Mouse (Mus musculus) ES-E14 (cell line): Measurements from ENCODE around the gene Tmem44. TPM values are rescaled to one million over a fixed set of nuclear protein-coding genes. Genes with fewer than 3 reads are reported as not detected.
A peak's percentile ranks its signal among the peaks of the same experiment; 100 is the strongest.

Source experiments
- DNase-seq: peaks from one replicate; pipeline ENCODE4 v3.0.0-alpha.2; 2013; ENCODE audit warnings: low read depth, low spot score
- H3K27ac ChIP-seq: 2 replicates; pipeline ENCODE4 v1.5.1; 2012; ENCODE audit warnings: low read depth, mild to moderate bottlenecking, low read length, moderate library complexity, mixed read lengths; ENCODE audit not compliant: poor library complexity, insufficient read depth, severe bottlenecking
- H3K36me3 ChIP-seq: 2 replicates; pipeline ENCODE4 v1.6.1; 2012; ENCODE audit warnings: mild to moderate bottlenecking, low read length, moderate library complexity, mixed read lengths; ENCODE audit not compliant: control insufficient read depth, poor library complexity, insufficient read depth, severe bottlenecking
- H3K4me1 ChIP-seq, 2 experiments: fragments of 150-350 bp in 1 of 2; sonication (generic) in 1 of 2; 2 replicates each; pipeline ENCODE4 v1.6.1; 2012; ENCODE audit warnings: low read length in 2 of 2, mild to moderate bottlenecking in 1 of 2, mixed read lengths in 1 of 2; ENCODE audit not compliant: control insufficient read depth in 2 of 2, insufficient read depth in 2 of 2, poor library complexity in 1 of 2
- H3K4me3 ChIP-seq, 2 experiments: fragments of 150-350 bp in 1 of 2; sonication (generic) in 1 of 2; 2 replicates each; pipeline ENCODE4 v1.5.1; 2012; ENCODE audit warnings: low read length in 2 of 2, low read depth in 1 of 2, mild to moderate bottlenecking in 1 of 2, mixed read lengths in 1 of 2; ENCODE audit not compliant: insufficient read depth in 1 of 2, poor library complexity in 1 of 2, severe bottlenecking in 1 of 2
- H3K9ac ChIP-seq: 2 replicates; pipeline ENCODE4 v1.6.1; 2012; ENCODE audit warnings: low read depth, mild to moderate bottlenecking, low read length, mixed read lengths; ENCODE audit not compliant: poor library complexity, insufficient read depth, severe bottlenecking
- H3K9me3 ChIP-seq: fragments of 150-350 bp; sonication (generic); 2 replicates; pipeline ENCODE4 v1.6.1; 2012; ENCODE audit warnings: low read depth, mild to moderate bottlenecking, low read length; ENCODE audit not compliant: control insufficient read depth, insufficient read depth
- CHD2 ChIP-seq: IDR thresholded peaks from 2 replicates; pipeline ENCODE4 v1.6.1; 2014; ENCODE audit warnings: mild to moderate bottlenecking, low read depth, low read length, inconsistent platforms
- HCFC1 ChIP-seq: IDR thresholded peaks from 2 replicates; pipeline ENCODE4 v1.6.1; 2012; ENCODE audit warnings: low read length, inconsistent platforms, borderline replicate concordance; ENCODE audit not compliant: insufficient read depth
- MAFK ChIP-seq: IDR thresholded peaks from 2 replicates; pipeline ENCODE4 v1.6.1; 2014; ENCODE audit warnings: mild to moderate bottlenecking, low read depth, low read length, inconsistent platforms; ENCODE audit not compliant: insufficient read depth
- ZC3H11A ChIP-seq: IDR thresholded peaks from 2 replicates; pipeline ENCODE4 v1.6.1; 2012; ENCODE audit warnings: low read depth, mild to moderate bottlenecking, inconsistent platforms, low read length, borderline replicate concordance
- ZNF384 ChIP-seq: IDR thresholded peaks from 2 replicates; pipeline ENCODE4 v1.6.1; 2012; ENCODE audit warnings: low read depth, low read length, inconsistent platforms
- in situ Hi-C, 2 experiments: fragments of 600-800 bp; cut with MboI; formaldehyde crosslinking; loops; one replicate each; pipeline ENCODE4 v1.15.1; 2025; ENCODE audit warnings: low sequenced_read_pairs in 2 of 2, inconsistent platforms in 1 of 2; ENCODE audit not compliant: unreplicated experiment in 2 of 2
- total RNA-seq: library from RNA; depleted of rRNA; stranded (reverse); fragments of 300-350 nt; gene quantifications from 2 replicates; pipeline ENCODE4 v1.2.3, GENCODE M21; 2012

The Tmem44 gene
- total RNA-seq, 1 experiment: 4.2 TPM

DNA sequence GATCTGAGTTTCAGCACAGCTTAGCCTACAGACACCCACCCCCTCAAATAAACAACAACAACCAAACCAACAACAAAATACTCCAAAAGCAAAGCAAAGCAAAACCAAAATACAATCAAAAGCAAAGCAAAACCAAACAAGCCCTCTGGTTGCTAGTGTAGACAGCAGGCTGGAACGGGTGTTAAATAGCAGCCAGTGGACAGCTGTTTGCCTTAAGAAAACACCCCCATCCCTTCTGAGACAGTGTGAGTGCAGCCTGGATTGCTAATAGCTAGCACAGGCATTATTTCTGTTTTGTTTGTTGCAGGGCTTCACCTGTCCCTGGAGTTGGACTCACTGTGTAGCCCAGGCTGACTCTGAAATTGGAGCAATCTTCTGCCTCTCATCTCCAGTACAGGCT, 17.7 kb downstream of the Tmem44 start:
- no peak overlapping the region for H3K9ac ChIP-seq
- no peaks in the 10 kb centered on the region for H3K9me3 ChIP-seq
- in situ Hi-C loops: no loop called here
- H3K4me3 ChIP-seq: no peak overlapping the region
- peaks cover 0 to 3% of the 10 kb centered on the region in 2 experiments; a peak in 2 of 4 replicates for H3K4me1 ChIP-seq
- TF ChIP-seq CHD2 (no peak), MAFK (no peak), ZNF384 (no peak), ZC3H11A (no peak), HCFC1 (no peak)
- DNase-seq: no peak
- H3K27ac ChIP-seq: no peak overlapping the region
- H3K36me3 ChIP-seq: no peaks in the 10 kb centered on the region

DNA sequence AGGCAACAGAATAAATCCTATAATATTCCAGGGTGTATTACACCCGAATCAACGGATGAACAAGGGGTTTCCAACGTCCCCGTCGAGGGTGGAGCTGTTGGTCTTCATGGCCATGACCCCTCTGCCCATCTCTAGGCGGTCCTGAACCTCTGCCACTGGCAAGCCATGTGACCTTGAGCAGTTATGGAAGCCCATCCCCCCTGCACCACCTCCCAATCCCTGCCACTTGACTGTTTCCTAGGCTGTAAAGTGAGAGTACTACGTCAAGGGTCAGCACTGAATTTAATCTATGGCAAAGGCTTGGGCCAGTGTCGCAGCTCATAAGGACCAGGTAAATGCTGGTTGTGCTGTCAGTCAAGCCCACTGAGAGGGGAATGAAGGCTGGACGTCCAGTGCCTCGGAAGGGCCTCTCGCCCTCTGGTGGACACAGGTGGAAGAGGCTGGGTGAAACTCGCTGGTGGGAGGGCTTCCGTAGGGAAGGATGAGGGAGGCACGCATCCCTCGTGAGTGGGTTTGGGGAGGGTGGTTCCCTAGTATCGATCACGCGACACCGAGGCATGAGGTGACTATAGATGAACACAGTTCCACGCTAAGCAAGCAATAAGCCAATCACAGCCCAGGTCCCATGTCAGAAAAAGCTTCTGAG, 18.8 kb downstream of the Tmem44 start:
- H3K36me3 ChIP-seq: no peaks in the 10 kb centered on the region
- peaks cover 0 to 3% of the 10 kb centered on the region in 2 experiments; a peak in 2 of 4 replicates for H3K4me1 ChIP-seq
- DNase-seq: no peak
- TF ChIP-seq ZC3H11A (0 out of 2 replicates have a peak, but pooled peaks have one; percentile 8), MAFK (no peak)
- no peak overlapping the region for H3K9ac ChIP-seq
- in situ Hi-C loops: no loop called here
- no peak overlapping the region for H3K4me3 ChIP-seq
- H3K9me3 ChIP-seq: no peaks in the 10 kb centered on the region
- H3K27ac ChIP-seq: no peak overlapping the region

GRCm38 (mm10) chr16:30530815-30531214, 19.8 kb downstream of the Tmem44 start:
- Histone ChIP-seq H3K4me3 (no peak overlapping the region), H3K27ac (no peak overlapping the region), H3K36me3 (no peaks in the 10 kb centered on the region), H3K4me1 (peaks cover 0 to 3% of the 10 kb centered on the region in 2 experiments; a peak in 2 of 4 replicates), H3K9ac (no peak overlapping the region), H3K9me3 (no peaks in the 10 kb centered on the region)
- no peak for TF ChIP-seq ZC3H11A
- TF ChIP-seq CHD2: no peak
- no peak for TF ChIP-seq HCFC1
- TF ChIP-seq ZNF384: no peak
- TF ChIP-seq MAFK: no peak
- in situ Hi-C loops: no loop called here
- DNase-seq: no peak

DNA sequence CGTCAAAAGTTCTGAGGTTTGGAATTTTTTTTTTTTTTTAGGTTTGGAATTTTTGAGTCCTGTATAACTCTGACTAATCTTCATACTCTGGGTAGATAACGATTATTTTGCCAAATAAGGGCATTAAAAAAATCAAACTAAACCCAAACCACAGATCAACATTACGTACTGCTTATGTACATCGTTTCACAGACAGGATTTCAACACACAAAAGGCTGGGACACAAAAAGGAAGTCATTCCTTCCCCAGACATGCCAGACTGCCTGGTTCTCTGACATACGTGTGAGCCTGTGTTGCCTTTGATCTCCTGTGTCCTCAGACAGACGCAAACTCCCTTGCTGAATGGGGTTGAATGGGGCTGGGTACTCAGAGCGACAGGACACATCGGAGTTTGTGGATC, 22.3 kb downstream of the Tmem44 start:
- no peak overlapping the region for H3K27ac ChIP-seq
- no peaks in the 10 kb centered on the region for H3K36me3 ChIP-seq
- H3K9ac ChIP-seq: no peak overlapping the region
- TF ChIP-seq ZNF384 (no peak), MAFK (no peak), HCFC1 (no peak), CHD2 (no peak), ZC3H11A (no peak)
- peaks cover 0 to 6% of the 10 kb centered on the region in 2 experiments; a peak in 2 of 4 replicates for H3K4me1 ChIP-seq
- no peak overlapping the region for H3K4me3 ChIP-seq
- DNase-seq: no peak
- in situ Hi-C loops: no loop called here
- no peaks in the 10 kb centered on the region for H3K9me3 ChIP-seq

DNA sequence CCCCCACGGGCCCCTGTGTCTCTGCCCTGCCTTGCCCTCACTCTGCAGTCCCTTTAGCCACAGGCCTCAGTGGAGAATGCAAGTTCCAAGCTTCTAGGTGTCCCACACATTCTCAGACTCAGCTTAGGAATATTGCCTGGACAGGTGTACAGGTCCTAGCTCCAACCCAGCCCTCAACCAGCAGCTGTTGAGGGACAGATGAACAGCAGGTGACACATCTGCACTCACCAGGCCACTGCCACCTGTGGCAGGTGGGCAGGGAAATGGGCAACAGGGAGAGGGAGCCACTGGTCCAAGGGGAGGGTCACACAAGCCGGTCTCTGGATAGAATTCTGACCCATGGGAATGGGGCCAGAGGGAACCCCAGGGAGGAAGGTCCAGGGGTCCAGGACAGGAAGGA, 22.8 kb downstream of the Tmem44 start:
- no peak for DNase-seq
- Histone ChIP-seq H3K9me3 (no peaks in the 10 kb centered on the region), H3K4me3 (no peak overlapping the region), H3K9ac (no peak overlapping the region), H3K36me3 (no peaks in the 10 kb centered on the region), H3K27ac (no peak overlapping the region), H3K4me1 (peaks cover 0 to 10% of the 10 kb centered on the region in 2 experiments; a peak in 2 of 4 replicates)
- in situ Hi-C loops: no loop called here
- TF ChIP-seq CHD2: no peak
- no peak for TF ChIP-seq HCFC1
- TF ChIP-seq ZC3H11A: no peak
- TF ChIP-seq MAFK: no peak
- no peak for TF ChIP-seq ZNF384
